ENCODE assay signal across 8 mouse cellular contexts in the genomic region with DNA sequence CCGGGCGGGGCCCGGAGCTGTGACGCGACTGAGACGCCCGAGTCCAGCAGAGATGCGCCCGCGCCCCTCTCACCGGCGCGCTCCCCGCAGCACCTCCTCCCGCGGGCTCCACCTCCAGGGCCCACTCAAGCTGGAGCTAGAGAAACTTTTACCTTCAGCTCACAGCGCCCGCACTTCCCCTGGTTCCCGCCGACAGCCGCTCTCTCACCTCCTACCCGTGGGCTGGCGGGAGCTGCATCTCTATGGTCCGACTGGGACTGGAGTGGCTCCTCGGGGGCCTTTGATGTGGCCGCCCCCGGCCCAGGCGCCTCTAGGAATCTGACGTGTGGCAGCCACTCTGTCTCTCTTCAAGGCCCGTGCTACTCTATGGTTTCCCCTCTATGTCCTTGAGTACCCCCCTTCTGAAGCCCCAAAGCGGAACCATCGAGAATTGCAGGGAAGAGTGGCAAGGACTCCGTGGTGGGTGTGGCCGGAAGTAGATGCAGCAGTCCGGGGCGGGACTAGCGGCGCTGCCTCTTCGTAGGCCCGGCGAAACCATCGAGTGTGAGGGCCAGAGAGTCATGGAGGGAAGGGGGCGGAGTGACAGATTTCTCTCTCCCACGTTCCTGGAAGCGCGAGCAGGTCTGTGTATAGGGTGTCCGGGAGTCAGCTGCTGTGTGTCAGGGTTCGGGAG. TPM values are rescaled to one million over a fixed set of nuclear protein-coding genes. Genes with fewer than 3 reads are reported as not detected.
DNase-seq lines count a peak whose midpoint lies in the region; ATAC-seq lines count a peak whose summit lies in the region.

A gene (minus strand): TSS at position 474 of the 673 bp plus-strand sequence.
A gene (plus strand): TSS at position 517 of the 673 bp plus-strand sequence.

- H3K4me1 ChIP-seq in intestine, embryonic 14.5 days (replicated peaks; ENCODE audit: control insufficient read depth, insufficient read depth, low read length) = peaks cover 7% of the 10 kb centered on the region

- WGBS in intestine, embryonic 14.5 days = under 1% methylated on average over 48 of the region's 48 CpGs

- H3K27ac ChIP-seq in intestine, embryonic 14.5 days (ENCODE audit: low read depth) = peak within 1 kb of the TSS; percentile 76

- no peaks in the 10 kb centered on the region for H3K27me3 ChIP-seq in intestine, embryonic 14.5 days (replicated peaks; ENCODE audit: control insufficient read depth, insufficient read depth, low read length)

- peak within 1 kb of the TSS; percentile 72 for H3K4me2 ChIP-seq in intestine, embryonic 14.5 days (ENCODE audit: low read length)

- ATAC-seq in intestine, embryonic 14.5 days (replicated peaks; ENCODE audit: low FRiP score, low TSS enrichment, low read depth) = peak; percentile 99

- peaks cover 44% of the 10 kb centered on the region for H3K36me3 ChIP-seq in intestine, embryonic 14.5 days (ENCODE audit: control insufficient read depth, insufficient read depth, low read length)

- intact Hi-C loops in left cerebral cortex, postnatal 14 days (cut with DNase I) = no loop called here

- no peaks in the 10 kb centered on the region for H3K9me3 ChIP-seq in intestine, embryonic 14.5 days (ENCODE audit: control insufficient read depth, low read length)

- H3K4me3 ChIP-seq in intestine, embryonic 14.5 days (ENCODE audit: low read depth, low read length) = peak within 1 kb of the TSS; percentile 82

- peak; percentile 95 to 97 for DNase-seq in adrenal gland, adult 18-20 months (ENCODE audit: low spot score in 2 of 2)
- peak; percentile 99 for DNase-seq in embryo, embryonic 11 days
- DNase-seq in gastrocnemius, postnatal 25 days = peak; percentile 99
- peak; percentile 98 for DNase-seq in intestine, embryonic 14.5 days (ENCODE audit: low spot score)
- peak; percentile 98 to 99 for DNase-seq in left cerebral cortex, postnatal 14 days (ENCODE audit: low spot score in 2 of 2)
- DNase-seq in mesoderm, embryonic 11.5 days (ENCODE audit: low read depth, low spot score) = peak; percentile 99
- DNase-seq in right cerebral cortex, postnatal 36 days (ENCODE audit: low spot score in 2 of 2) = peak; percentile 98
- DNase-seq in yolk sac, embryonic 10.5 days (ENCODE audit: low spot score) = peak; percentile 99

- H3K9ac ChIP-seq in intestine, embryonic 14.5 days (ENCODE audit: low read length) = peak within 1 kb of the TSS; percentile 58

RNA-seq across cellular contexts. Expression of the first gene that starts in this region (rescaled TPM):
- 10 to 100 TPM; 15.4 to 20.1 TPM for total RNA-seq in adrenal gland, adult 18-20 months (2021)
- total RNA-seq in gastrocnemius, postnatal 25 days (2021) = 10 to 100 TPM in 1 of 2 experiments, 1 to 10 TPM in 1; 9.3 to 10.1 TPM
- 6.8 and 7.4 TPM in 2 replicates for polyA plus RNA-seq in intestine, embryonic 14.5 days (2014; fragmentation: Nextera tagmentation; extraction: Ambion mirVana)
- 10 to 100 TPM; 24.2 to 29.0 TPM for total RNA-seq in left cerebral cortex, postnatal 14 days (2021)

RNA-seq across cellular contexts. Expression of the second gene that starts in this region (rescaled TPM):
- 10 to 100 TPM; 27.0 to 31.0 TPM for total RNA-seq in adrenal gland, adult 18-20 months (2021)
- 10 to 100 TPM; 18.6 to 21.0 TPM for total RNA-seq in gastrocnemius, postnatal 25 days (2021)
- polyA plus RNA-seq in intestine, embryonic 14.5 days (2014; fragmentation: Nextera tagmentation; extraction: Ambion mirVana) = 20.1 and 23.4 TPM in 2 replicates
- total RNA-seq in left cerebral cortex, postnatal 14 days (2021) = 10 to 100 TPM; 24.3 to 25.5 TPM

Comparison
In these comparisons a context has a peak if more than half of its experiments do, and no peak if none do; other contexts are left out.
1. Peak in every context shown above with its lines: DNase-seq, ATAC-seq, H3K4me3 ChIP-seq and H3K27ac ChIP-seq.